Mouse (Mus musculus) adrenal gland, postnatal 14 days (tissue): Measurements from ENCODE around the gene Baz2b. TPM values are rescaled to one million over a fixed set of nuclear protein-coding genes. Genes with fewer than 3 reads are reported as not detected.
A peak's percentile ranks its signal among the peaks of the same experiment; 100 is the strongest.

Experiments
- DNase-seq: peaks from one replicate; pipeline ENCODE4 v3.0.0; 2021; ENCODE audit warnings: mixed read lengths
- total RNA-seq: library from RNA; stranded (reverse); gene quantifications from 2 replicates; pipeline ENCODE4 v1.2.3, GENCODE M21; 2021

Gene Baz2b
- total RNA-seq, 1 experiment from 2014 or later: 79.7 TPM

DNA sequence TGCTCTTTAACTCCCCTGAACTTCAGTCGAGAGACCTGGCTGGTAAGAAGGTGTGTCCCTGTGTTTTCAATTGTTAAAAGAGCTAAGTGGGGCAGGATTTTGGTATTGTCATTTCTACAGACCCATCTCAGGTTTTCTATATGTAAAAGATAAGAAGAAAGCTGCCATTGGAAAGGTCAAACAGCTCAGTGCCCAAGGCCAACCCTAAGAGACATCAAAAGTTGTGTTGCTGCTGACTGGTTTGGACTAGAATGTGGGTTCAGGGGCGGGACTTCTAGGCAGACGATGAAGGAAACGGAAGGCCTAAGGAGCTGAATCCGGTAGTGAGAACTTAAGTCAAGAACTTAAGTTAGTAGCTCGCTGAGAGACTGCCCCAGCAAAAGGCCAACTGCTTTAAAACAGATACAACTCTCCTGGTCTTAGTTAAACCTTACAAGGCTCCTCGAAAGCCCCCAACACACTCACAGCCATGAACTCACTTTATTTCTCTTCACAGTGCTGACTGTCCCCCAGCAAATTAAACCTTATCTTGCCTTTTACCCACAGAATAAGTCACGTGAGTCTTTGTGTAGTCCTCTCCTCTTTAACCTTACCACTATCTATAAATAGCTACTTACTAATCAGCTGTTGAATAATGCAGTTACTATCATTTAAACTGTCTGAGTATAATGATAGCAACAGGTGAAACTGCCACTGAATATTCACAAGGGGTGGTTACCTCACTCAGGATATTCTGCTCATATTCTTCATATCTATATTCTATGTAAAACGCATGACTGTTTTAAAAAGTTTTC lies 158.8 kb downstream of the Baz2b start:
- DNase-seq: peak; percentile 12

DNA sequence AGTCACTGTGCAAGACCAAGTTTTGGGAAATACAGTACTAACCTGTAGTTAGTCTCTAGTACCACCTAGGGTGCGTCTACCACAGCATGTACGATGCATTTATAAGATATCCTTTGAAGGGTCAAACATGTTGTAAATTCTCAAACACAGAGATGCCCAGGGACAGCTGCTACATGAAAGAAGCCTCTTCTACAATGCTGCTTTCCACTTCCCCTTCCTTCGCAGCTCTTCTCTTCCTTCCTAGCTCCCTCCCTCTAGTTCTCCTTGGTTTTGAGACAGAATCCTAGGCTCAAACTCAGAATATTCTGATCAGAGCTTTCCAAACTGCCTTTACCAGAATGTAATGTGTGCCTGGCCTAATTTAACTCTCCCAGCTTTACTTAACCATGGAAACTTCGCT lies 159.8 kb downstream of the Baz2b start:
- DNase-seq: no peak

DNA sequence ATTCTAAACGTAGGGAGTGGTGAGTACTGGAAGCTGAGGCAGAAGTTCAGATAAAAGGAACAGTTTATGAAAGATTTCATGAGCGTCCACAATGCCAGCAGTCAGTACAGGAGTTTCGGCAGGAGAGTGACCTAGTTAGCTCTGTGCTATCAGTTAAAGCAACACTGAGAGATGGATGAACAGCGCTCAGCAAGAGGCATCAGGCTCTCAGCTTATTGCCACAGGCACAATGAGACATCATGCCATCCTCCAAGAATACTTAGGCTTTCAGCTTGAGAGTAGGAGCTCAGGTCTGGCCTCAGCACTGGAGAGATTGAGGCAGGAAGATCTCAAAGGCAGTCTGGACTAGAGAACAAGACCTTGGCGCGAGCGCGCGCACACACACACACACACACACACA lies 160.3 kb downstream of the Baz2b start:
- DNase-seq: peak; percentile 14

DNA sequence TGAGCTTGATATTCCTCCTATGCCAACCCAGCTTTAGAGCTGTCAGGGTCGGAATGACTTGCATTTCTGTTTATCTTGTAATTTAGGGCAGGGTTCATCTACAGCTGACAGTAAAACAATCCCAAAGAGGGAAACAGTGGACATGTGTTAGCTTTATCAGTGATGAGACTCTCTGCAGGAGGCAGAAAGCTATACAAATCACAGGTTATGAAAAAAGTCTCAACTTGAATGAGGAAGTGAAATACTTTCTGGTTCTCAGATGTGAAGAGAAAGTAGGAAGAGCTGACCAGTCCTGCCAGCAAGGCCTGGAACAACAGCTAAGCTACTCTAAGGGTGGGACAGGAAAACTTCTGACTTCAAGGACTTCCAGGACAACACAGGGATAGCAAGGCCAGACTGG lies 163.6 kb downstream of the Baz2b start:
- peak; percentile 35 for DNase-seq

DNA sequence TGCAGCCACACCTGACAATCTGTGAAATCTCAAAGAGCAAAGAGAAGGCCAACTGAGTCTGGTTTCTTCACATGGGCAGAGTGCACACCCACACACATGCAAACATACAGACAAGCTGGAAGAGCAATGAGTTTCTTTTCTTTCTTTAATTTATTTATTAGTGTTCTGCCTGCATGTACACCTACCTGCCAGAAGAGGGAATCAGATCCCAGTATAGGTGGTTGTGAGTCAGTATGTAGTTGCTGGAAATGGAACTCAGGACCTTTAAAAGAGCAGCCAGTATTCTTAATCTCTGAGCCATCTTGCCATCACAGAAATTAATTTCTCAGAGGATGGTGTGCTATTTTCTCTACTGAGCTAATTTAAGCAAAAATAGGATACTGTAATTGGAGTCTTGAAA lies 164.7 kb downstream of the Baz2b start:
- no peak for DNase-seq

DNA sequence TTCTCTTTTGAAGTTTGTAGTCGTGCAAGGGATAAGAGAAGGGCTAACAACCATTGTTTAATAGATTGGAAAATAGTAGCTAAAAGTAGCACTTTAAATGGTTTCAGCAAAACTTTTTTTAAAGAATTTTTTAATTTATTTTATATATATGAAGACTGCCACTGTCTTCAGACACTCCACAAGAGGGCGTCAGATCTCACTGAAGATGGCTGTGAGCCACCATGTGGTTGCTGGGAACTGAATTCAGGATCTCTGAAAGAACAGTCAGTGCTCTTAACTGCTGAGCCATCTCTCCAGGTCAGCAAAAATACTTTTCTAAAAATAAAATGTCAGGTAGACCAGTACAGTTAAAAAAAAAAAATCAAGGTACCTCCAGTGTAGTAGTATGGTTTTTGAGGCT lies 165.1 kb downstream of the Baz2b start:
- DNase-seq: no peak

DNA sequence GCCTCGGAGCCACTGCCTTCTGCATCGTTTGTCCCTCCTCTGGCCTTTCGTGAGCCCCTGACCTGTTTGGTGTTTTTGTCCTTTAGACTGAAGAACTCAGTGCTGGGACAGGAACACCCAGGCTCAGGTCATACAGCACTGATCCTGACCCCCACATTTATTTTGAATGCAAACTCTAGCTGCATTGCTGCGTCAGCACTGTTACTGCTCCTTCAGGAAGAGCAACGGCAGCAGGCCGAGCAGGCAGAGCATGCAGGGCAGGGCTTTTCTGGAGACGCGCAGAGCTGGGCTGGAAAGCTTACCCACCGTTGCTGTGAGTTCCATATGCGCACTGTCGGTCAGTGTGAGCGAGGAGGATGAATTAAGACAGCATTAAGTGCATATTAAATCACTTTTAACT lies 166.9 kb downstream of the Baz2b start:
- DNase-seq: no peak

DNA sequence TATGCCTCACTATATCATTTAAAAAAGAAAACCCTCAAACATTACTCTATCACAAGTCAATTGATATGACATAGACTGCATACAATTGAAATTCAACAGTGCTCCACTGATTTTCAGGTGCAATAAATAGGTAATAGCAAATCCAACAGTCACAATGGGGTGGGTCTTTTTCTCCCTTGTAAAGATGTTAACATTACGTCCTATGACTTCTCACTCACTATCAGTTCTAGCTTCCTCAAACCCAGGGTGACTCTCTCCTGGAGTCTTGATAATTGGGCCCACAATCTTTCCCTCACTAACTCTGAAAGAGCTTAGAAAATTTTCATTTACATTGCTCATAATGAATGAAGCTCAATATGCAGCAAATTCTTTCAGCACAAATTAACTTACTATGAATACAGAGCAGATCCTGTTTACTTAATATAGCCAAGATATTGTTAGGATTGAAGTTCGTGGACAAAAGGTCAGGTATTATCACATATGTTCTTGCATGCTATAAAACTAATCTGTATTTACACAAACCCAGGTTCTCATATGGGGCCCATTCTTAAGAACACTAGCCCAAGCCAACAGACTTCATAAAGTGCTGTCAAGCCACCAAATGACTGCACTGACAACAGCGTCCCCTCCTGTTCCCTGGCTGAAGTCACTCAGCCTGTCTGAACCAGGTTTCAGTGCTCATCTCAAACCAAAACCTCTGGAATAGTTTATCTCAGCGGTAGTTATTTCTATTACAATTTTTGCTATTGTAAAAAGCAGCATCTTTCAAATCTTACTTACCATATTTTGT lies 168.0 kb downstream of the Baz2b start:
- DNase-seq: no peak

DNA sequence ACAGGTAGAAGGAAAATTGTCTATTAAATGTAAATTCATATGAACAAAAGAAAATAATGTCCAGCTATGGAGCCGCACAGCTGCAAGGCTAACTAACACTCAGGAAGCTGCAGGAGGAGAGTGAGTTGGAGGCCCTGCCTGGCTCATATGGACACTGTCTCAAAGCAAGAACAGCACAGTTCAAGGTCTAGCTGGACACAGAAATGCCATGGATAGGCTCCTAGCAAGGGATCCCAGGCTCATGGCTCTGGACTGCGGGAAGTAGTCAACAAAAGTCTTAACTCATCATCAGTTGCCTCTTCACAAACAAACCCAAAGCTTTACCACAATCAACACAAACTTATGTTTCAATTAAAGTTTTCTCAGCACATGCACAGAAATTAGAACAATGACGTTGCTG lies 169.5 kb downstream of the Baz2b start:
- no peak for DNase-seq

DNA sequence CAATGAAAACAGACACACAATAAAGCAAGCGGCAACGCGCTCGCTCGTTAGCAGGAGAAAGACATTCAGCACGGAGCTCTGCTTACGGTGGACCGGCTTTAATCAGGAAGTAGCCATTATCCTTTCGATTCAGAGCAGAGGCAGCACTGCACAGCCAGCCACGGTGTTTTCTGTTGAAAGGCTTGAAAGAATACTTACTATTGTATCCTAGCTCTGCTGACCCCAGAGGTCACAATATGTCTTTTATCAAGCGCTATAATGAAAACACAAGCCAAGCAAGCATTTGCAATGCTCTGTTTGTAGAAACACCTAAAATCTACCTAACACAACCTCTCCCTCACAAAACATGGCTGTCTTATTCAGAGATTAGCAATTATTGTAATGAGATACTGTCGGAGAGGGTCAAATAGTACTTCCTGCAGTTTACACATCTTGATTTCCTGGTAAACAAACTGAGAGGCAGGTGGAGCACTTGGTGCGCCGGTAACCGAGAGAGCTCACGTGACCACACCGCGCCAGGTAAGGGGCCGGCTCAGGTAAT lies 172.6 kb downstream of the Baz2b start:
- DNase-seq: peak; percentile 53

DNA sequence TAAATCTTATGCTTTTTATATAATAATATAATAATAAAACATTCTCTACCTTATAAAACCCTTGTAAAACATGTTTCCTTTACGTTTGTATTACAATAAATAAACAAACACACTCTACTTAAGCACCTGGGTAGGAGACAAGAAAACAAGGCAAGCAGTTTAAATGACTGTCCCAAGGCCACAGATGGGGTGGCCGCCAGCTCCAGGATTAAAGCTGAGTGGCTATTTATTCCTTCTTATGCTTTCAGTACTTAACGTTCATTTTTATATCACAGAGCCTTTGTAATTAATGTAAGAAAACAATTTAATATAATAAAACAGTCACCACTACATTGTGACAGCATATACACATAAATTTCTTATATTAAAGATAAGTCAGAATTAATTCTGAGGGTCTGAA lies 173.3 kb downstream of the Baz2b start:
- no peak for DNase-seq

DNA sequence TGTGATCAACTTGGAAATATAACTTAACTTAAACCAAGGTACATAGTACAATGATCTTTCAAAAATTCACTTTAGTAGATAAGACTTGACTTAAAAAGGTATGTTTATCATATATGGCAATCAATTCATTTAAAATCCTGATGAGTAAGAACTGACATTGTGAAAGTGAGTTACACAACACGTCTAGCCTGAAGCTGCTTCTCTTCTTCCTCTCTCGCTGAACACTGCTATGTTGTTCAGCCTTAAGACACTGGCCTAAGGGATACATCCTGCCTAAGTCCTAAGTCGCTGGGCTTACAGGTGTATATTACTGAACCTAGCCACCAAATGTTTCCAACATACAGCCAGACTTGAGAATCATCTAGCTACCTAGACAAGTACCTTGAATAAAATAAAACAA lies 178.6 kb downstream of the Baz2b start:
- DNase-seq: no peak

DNA sequence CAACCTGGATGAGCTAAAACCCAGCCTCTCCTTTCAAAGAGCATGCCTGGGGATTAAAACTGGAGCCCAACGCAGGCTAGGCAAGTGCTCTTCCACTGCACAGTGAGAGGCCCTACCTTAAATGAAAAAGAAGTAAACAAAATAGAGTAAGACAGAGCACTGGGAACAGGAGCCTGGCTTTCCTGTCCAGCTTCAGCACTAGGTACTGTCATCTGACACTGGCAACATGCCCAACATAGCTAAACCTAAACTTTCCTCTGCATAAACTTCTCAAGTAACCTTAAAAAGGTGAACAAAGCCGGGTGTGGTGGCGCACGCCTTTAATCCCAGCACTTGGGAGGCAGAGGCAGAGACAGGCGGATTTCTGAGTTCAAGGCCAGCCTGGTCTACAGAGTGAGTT lies 180.6 kb downstream of the Baz2b start:
- no peak for DNase-seq

DNA sequence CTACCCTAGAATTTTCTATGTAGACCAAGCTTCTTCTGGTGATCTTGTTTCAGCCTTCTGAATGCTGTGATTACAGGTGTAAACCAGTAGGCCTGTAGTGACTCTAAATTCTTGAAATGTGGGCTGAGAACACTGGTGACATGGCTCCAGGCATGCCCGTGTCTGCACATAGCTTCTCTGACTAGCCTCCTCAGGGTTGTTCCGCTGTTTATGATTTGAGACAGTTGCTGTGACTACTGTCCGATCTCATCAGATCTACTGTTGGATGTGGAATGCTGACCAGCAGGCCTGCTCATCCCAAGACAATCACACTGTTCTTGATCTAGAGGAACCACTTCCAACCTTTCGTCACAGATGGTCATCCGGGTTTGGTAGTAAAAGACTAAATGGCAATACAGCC lies 182.5 kb downstream of the Baz2b start:
- DNase-seq: no peak

DNA sequence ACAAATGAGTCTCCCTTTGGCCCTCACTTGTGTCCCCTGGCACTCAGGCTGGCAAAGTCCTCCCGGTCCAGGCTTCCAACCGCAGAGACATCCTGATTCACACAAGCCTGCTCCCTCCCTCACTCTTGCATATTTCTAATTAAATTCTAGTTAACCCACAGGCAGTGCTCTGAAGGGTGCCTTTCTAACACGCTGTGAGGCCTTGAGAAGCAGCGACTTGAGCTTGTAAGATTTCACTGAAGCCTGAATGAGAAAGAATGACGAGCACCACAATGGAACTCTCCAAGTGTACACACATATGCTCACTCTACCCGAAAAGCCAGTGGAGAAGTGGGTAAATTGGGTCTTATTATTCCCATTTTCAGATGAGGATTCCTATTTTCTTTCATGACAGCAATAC lies 183.1 kb downstream of the Baz2b start:
- no peak for DNase-seq

DNA sequence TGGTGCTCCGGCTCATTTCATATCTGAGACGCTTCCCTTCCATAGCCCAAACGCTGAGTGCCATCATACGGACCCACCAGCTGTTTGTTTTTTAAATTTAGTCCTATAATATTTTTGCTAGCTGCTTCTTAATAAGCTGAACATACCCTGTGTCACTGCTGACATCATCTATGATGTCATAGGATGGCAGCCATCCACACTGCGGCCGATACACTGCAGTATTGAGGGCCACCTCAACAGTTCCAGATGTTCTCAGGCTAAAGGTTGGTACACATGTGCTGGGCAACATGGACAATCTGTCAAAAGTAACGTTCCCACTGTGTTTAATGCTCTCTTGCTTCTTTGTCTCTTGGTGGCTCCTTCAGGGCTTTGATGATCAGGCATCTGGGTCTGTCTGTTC lies 185.9 kb downstream of the Baz2b start:
- no peak for DNase-seq

DNA sequence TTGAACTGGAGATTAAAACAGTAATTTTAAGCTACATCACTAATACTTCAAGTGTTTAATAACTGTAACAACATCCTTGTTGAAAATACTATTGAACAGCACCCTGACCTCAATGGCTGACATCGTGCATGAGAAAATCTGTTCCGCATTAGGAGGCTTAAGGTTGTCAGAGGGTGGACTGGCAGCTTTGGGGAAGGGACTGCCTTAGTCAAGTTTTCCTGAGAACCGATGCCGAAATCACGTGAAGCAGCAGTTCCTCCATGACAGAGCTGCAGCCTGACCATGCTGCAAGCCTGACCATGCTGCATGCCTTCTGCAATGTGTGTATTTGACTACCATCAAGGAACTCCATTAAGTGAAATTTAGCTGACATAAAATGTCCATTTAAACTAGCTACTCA lies 188.1 kb downstream of the Baz2b start:
- DNase-seq: no peak

DNA sequence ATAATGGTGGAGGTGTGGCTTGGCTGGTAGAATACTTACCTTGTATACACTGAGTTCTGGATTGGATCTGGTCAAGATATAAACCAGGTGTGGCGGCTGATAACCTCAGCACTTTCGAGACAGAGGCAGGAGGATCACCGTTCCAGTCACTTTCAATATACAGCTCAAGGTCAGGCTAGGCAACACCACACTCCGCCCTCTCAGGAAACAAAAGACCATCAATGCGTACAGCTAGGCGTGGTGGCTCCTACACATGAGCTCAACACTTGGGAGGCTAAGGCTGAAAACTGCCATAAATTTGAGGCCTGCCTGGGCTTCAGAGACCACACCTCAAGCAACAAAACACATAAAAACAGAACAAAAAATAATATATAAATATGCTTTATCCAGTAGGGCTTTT lies 188.5 kb downstream of the Baz2b start:
- DNase-seq: no peak

DNA sequence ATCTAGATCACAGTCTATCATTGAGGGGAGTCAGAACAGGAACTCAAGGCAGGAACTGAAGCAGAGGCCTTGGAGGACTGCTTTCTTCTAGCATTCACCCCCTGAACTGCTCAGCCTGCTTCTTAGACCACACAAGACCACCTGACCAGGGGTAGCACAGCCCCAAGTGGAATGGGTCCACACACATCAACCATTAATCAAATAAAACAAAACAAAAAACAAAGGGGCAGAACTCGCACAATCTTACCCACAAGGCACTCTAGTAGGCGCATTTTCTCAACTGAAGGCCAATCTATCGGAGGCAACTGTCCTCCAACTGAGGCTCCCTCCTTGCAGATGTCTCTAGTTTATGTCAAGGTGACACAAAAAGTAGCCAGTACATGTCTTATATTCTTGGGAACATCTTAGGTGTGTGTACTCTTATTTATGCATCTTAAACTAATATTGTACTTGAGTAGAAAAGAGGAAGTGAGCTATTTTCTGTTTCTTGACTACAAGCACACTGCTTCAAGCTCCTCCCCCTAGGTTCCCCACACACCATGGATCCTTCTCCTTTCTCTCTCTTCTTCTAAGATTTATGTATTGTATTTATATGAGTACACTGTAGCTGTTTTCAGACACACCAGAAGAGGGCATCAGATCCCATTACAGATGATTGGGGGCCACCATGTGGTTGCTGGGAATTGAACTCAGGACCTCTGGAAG lies 189.9 kb downstream of the Baz2b start:
- no peak for DNase-seq

DNA sequence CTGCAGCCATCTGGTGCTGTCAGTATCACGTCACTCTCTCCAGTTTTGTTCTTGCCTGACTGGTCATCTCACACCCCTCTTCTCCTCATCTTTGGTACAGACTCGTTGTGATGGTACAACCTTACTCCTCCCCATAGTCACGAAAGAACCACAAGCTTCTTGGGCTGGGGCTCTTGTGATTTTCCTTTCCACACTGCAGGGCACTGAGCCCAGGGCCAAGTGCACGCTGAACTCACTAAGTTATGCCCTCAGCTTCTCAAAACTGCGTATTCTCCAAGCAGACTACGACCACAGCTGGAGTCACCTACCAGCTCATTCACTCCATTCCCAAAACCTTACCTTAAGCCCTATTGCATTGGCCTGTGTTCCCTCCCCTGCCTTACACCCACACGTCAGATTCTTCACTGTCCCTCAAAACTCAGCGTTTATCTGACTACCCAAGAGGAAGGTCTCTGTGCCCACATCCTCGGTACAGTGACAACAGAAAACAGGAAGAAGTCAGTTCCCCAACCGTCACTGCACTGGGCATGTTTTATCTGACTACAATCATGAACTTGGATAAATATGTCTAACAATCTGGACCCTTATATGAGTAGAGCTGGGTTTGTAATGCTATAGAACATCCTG lies 190.7 kb downstream of the Baz2b start:
- DNase-seq: no peak

DNA sequence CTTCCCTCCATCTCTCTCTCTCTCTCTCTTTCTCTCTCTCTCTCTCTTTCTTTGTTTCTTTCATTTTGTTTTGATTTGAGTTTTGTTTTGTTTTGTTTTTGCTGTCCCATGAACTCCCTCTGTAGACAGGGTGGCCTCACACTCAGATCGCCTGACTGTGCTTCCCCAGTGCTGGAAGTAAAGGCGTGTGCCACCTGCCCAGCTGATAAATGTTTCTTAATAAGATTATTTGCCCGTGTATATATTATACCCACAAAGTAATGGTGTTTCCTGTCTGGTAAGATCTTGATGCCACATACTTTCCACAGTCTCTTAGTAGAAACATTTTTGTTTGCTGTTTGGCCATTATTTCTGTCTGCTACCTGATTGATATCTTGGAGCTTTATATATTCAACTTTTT lies 198.1 kb downstream of the Baz2b start:
- DNase-seq: no peak

DNA sequence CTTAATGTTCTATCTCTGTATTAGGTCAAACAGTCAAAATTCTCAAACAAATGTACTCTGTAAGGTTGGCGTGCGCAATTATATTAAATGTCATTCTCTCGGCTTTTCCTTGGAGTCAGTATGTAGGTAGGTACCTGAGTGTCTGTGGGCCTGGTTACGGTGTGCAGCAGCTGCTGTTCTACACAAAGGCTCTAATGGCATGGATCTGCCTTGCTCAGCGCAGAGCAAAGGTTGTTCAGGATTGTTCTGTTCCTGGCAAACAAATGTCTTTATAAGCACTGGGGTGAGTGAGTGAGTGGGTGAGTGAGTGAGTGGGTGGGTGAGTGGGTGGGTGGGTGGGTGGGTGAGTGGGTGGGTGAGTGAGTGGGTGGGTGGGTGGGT lies 206.0 kb downstream of the Baz2b start:
- DNase-seq: no peak
